Mouse (Mus musculus): ENCODE measurements around the gene Sec23b. TPM values are rescaled to one million over a fixed set of nuclear protein-coding genes. Genes with fewer than 3 reads are reported as not detected.

Gene Sec23b
- total RNA-seq (2021) (10 to 100 TPM; 22.9 to 23.9 TPM), polyA plus RNA-seq (2012; rRNA removed) (18.4 and 28.3 TPM in 2 replicates)
- long read RNA-seq, transcript Sec23b-201 (20 exons, 2,779 nt), result major isoform, 12 of 45 reads
- long read RNA-seq, partial matches to known transcripts, result 9 of 45 reads
- long read RNA-seq, other reads (novel, unspliced or antisense), result 24 of 45 reads

- peak; percentile 73 for TF ChIP-seq POLR2A (IDR thresholded peaks at IDR 0.05; ENCODE audit: insufficient read depth, low read depth, low read length)
- no peak for TF ChIP-seq CTCF (IDR thresholded peaks at IDR 0.05)
- H3K9ac ChIP-seq (ENCODE audit: low read depth, low read length), result peak within 1 kb of the TSS; percentile 80
- no peaks in the 10 kb centered on the region for H3K4me1 ChIP-seq (ENCODE audit: control insufficient read depth, insufficient read depth, low read length)
- no peaks in the 10 kb centered on the region for H3K27me3 ChIP-seq (ENCODE audit: control insufficient read depth, insufficient read depth, low read length)
- intact Hi-C loops (cut with DNase I), result loop anchor here (2.0 to 10.0 kb wide), 2 partner anchors 29 to 191 kb away; partner anchors contain the start of genes Dzank1, Kat14, Pet117 and Polr3f
- peak; percentile 96 to 97 for DNase-seq
- peak within 1 kb of the TSS; percentile 97 for H3K27ac ChIP-seq
- no peaks in the 10 kb centered on the region for H3K36me3 ChIP-seq (ENCODE audit: control insufficient read depth, insufficient read depth, low read length)
- peak within 1 kb of the TSS; percentile 66 for H3K4me3 ChIP-seq
- no peaks in the 10 kb centered on the region for H3K79me2 ChIP-seq (replicated peaks; ENCODE audit: control insufficient read depth, insufficient read depth, low read length)
- WGBS, result under 1% methylated on average over 44 of the region's 44 CpGs
These were observed at the start of gene Sec23b for GRCm38 (mm10) chr2:144555820-144556552. TSS of gene Sec23b (plus strand) at chr2:144556229.

GRCm38 (mm10) chr2:144514619-144515018, 41.4 kb upstream of the Sec23b start:
- TF ChIP-seq EP300 (IDR thresholded peaks at IDR 0.05; ENCODE audit: insufficient read depth, low read depth, low read length) (no peak), POLR2A (IDR thresholded peaks at IDR 0.05; ENCODE audit: insufficient read depth, low read depth, low read length) (no peak), CTCF (IDR thresholded peaks at IDR 0.05) (no peak)
- Histone ChIP-seq H3K27me3 (ENCODE audit: control insufficient read depth, insufficient read depth, low read length) (no peaks in the 10 kb centered on the region), H3K4me3 (no peak overlapping the region), H3K9ac (ENCODE audit: low read depth, low read length) (no peak overlapping the region), H3K36me3 (ENCODE audit: control insufficient read depth, insufficient read depth, low read length) (no peaks in the 10 kb centered on the region), H3K4me1 (ENCODE audit: control insufficient read depth, insufficient read depth, low read length) (no peaks in the 10 kb centered on the region), H3K27ac (no peak overlapping the region), H3K79me2 (replicated peaks; ENCODE audit: control insufficient read depth, insufficient read depth, low read length) (no peaks in the 10 kb centered on the region)
- WGBS, result 76% methylated on average over 3 of the region's 3 CpGs
- intact Hi-C loops (cut with DNase I), result no loop called here
- no peak for DNase-seq

GRCm38 (mm10) chr2:144519772-144520171, 36.3 kb upstream of the Sec23b start:
- Histone ChIP-seq H3K79me2 (replicated peaks; ENCODE audit: control insufficient read depth, insufficient read depth, low read length) (no peaks in the 10 kb centered on the region), H3K4me1 (ENCODE audit: control insufficient read depth, insufficient read depth, low read length) (no peaks in the 10 kb centered on the region), H3K27ac (no peak overlapping the region), H3K9ac (ENCODE audit: low read depth, low read length) (no peak overlapping the region), H3K4me3 (no peak overlapping the region), H3K27me3 (ENCODE audit: control insufficient read depth, insufficient read depth, low read length) (no peaks in the 10 kb centered on the region), H3K36me3 (ENCODE audit: control insufficient read depth, insufficient read depth, low read length) (no peaks in the 10 kb centered on the region)
- no peak for TF ChIP-seq EP300 (IDR thresholded peaks at IDR 0.05; ENCODE audit: insufficient read depth, low read depth, low read length)
- TF ChIP-seq CTCF (IDR thresholded peaks at IDR 0.05), result no peak
- TF ChIP-seq POLR2A (IDR thresholded peaks at IDR 0.05; ENCODE audit: insufficient read depth, low read depth, low read length), result no peak
- intact Hi-C loops (cut with DNase I), result loop anchor here (10.0 kb wide), 1 partner anchor 155 kb away; the partner anchor contains the start of genes Kat14 and Pet117
- 52% methylated on average over 3 of the region's 3 CpGs for WGBS
- DNase-seq, result no peak

DNA sequence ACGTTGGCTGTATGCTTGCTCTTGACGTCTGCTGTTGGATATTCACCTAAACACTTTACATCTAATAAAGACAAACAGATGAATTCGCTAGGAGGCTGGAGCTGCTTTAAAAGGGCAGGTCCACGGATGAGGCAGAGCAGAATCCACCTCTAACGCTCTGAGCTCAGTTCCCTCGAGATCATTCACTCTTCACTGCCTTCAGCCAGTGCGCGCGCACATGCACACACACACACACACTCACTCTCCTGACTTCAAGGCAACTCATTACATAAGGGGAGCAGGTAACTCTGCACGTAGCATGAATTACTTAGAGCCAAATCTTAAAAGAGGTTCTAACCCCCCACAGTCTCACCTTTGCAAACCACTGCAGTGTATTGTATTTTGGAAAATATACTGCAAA, 30.2 kb upstream of the Sec23b start:
- peaks cover 1% of the 10 kb centered on the region; the same call in 1 of the 2 replicates for H3K4me1 ChIP-seq (ENCODE audit: control insufficient read depth, insufficient read depth, low read length)
- TF ChIP-seq CTCF (IDR thresholded peaks at IDR 0.05) (no peak), EP300 (IDR thresholded peaks at IDR 0.05; ENCODE audit: insufficient read depth, low read depth, low read length) (no peak), POLR2A (IDR thresholded peaks at IDR 0.05; ENCODE audit: insufficient read depth, low read depth, low read length) (no peak)
- WGBS, result 54% methylated on average over 10 of the region's 10 CpGs
- no peaks in the 10 kb centered on the region; the same call in 1 of the 2 replicates for H3K36me3 ChIP-seq (ENCODE audit: control insufficient read depth, insufficient read depth, low read length)
- no peaks in the 10 kb centered on the region; the same call in 1 of the 2 replicates for H3K27me3 ChIP-seq (ENCODE audit: control insufficient read depth, insufficient read depth, low read length)
- intact Hi-C loops (cut with DNase I), result loop anchor here (2.0 to 10.0 kb wide), 3 partner anchors 31 to 161 kb away; partner anchors contain the start of genes Kat14, Pet117 and Sec23b
- DNase-seq, result no peak
- no peak overlapping the region for H3K27ac ChIP-seq
- H3K79me2 ChIP-seq (replicated peaks; ENCODE audit: control insufficient read depth, insufficient read depth, low read length), result 0 out of 2 replicates have a peak, but pooled peaks cover 2% of the 10 kb centered on the region
- no peak overlapping the region for H3K9ac ChIP-seq (ENCODE audit: low read depth, low read length)
- H3K4me3 ChIP-seq, result no peak overlapping the region

- intact Hi-C loops (cut with DNase I), result loop anchor here (2.0 to 10.0 kb wide), 3 partner anchors 30 to 162 kb away; partner anchors contain the start of genes Kat14, Pet117 and Sec23b
- under 1% methylated on average over 56 of the region's 56 CpGs for WGBS
These were observed 28.8 kb upstream of the Sec23b start, which contains the start of the genes Dzank1 and Polr3f for GRCm38 (mm10) chr2:144526981-144527820. TSS of gene Dzank1 (minus strand) at chr2:144527414. TSS of gene Polr3f (plus strand) at chr2:144527718.

More at GRCm38 (mm10) chr2:144526981-144527820, 28.8 kb upstream of the Sec23b start, which contains the start of the genes Dzank1 and Polr3f:
- 0 out of 2 replicates have a peak, but pooled peaks cover 2% of the 10 kb centered on the region for H3K79me2 ChIP-seq (replicated peaks; ENCODE audit: control insufficient read depth, insufficient read depth, low read length)
- peak; percentile 97 to 98 for DNase-seq
- H3K36me3 ChIP-seq (ENCODE audit: control insufficient read depth, insufficient read depth, low read length), result no peaks in the 10 kb centered on the region; the same call in 1 of the 2 replicates
- TF ChIP-seq CTCF (IDR thresholded peaks at IDR 0.05), result no peak
- peak; percentile 55; the same call in 1 of the 2 replicates for TF ChIP-seq EP300 (IDR thresholded peaks at IDR 0.05; ENCODE audit: insufficient read depth, low read depth, low read length)
- TF ChIP-seq POLR2A (IDR thresholded peaks at IDR 0.05; ENCODE audit: insufficient read depth, low read depth, low read length), result peak; percentile 54; the same call in 1 of the 2 replicates
- H3K9ac ChIP-seq (ENCODE audit: low read depth, low read length), result peak within 1 kb of the TSS; percentile 68
- H3K27me3 ChIP-seq (ENCODE audit: control insufficient read depth, insufficient read depth, low read length), result no peaks in the 10 kb centered on the region; the same call in 1 of the 2 replicates
- H3K4me1 ChIP-seq (ENCODE audit: control insufficient read depth, insufficient read depth, low read length), result peaks cover 1% of the 10 kb centered on the region; the same call in 1 of the 2 replicates
- peak within 1 kb of the TSS; percentile 99 for H3K4me3 ChIP-seq
- peak within 1 kb of the TSS; percentile 97 for H3K27ac ChIP-seq

Measured in heart, adult 2 months (tissue).